Mouse (Mus musculus): ENCODE data around the gene Kcng3. TPM values are rescaled to one million over a fixed set of nuclear protein-coding genes. Genes with fewer than 3 reads are reported as not detected.

Kcng3 gene
- polyA plus RNA-seq, 1 experiment from 2014 or later, result 0.05 TPM

- Histone ChIP-seq H3K4me3 (replicated peaks) (no peak overlapping the region), H3K9ac (replicated peaks) (no peak overlapping the region), H3K27me3 (replicated peaks) (no peaks in the 10 kb centered on the region), H3K4me1 (no peaks in the 10 kb centered on the region), H3K27ac (replicated peaks) (no peak overlapping the region), H3K9me3 (replicated peaks) (no peaks in the 10 kb centered on the region), H3K36me3 (no peaks in the 10 kb centered on the region), H3K4me2 (no peak overlapping the region)
- ATAC-seq (ENCODE audit: low FRiP score), result no peak
- WGBS, result 66% methylated on average over 7 of the region's 7 CpGs
Measured at GRCm38 (mm10) chr17:83650932-83651682, 19.4 kb upstream of the Kcng3 start.

GRCm38 (mm10) chr17:83649986-83650385, 18.3 kb upstream of the Kcng3 start:
- no peaks in the 10 kb centered on the region for H3K9me3 ChIP-seq (replicated peaks)
- no peak overlapping the region for H3K9ac ChIP-seq (replicated peaks)
- WGBS, result 93% methylated on average over 3 of the region's 3 CpGs
- H3K4me3 ChIP-seq (replicated peaks), result no peak overlapping the region
- H3K27me3 ChIP-seq (replicated peaks), result no peaks in the 10 kb centered on the region
- no peaks in the 10 kb centered on the region for H3K4me1 ChIP-seq
- H3K4me2 ChIP-seq, result no peak overlapping the region
- H3K27ac ChIP-seq (replicated peaks), result no peak overlapping the region
- no peak for ATAC-seq (ENCODE audit: low FRiP score)
- no peaks in the 10 kb centered on the region for H3K36me3 ChIP-seq

GRCm38 (mm10) chr17:83647413-83647812, 15.7 kb upstream of the Kcng3 start:
- ATAC-seq (ENCODE audit: low FRiP score), result no peak
- Histone ChIP-seq H3K27ac (replicated peaks) (no peak overlapping the region), H3K4me3 (replicated peaks) (no peak overlapping the region), H3K36me3 (no peaks in the 10 kb centered on the region), H3K9me3 (replicated peaks) (no peaks in the 10 kb centered on the region), H3K4me2 (no peak overlapping the region), H3K9ac (replicated peaks) (no peak overlapping the region), H3K27me3 (replicated peaks) (no peaks in the 10 kb centered on the region), H3K4me1 (no peaks in the 10 kb centered on the region)
- 94% methylated on average over 7 of the region's 7 CpGs for WGBS

- whole genome bisulfite sequencing, result 79% methylated on average over 8 of the region's 8 CpGs
- no peaks in the 10 kb centered on the region for H3K9me3 ChIP-seq (replicated peaks)
- H3K4me2 ChIP-seq, result no peak overlapping the region
- no peak overlapping the region for H3K27ac ChIP-seq (replicated peaks)
- ATAC-seq (ENCODE audit: low FRiP score), result no peak
- no peaks in the 10 kb centered on the region for H3K4me1 ChIP-seq
- no peaks in the 10 kb centered on the region for H3K36me3 ChIP-seq
- H3K4me3 ChIP-seq (replicated peaks), result no peak overlapping the region
- no peaks in the 10 kb centered on the region for H3K27me3 ChIP-seq (replicated peaks)
- H3K9ac ChIP-seq (replicated peaks), result no peak overlapping the region
Measured at GRCm38 (mm10) chr17:83646425-83647163, 14.9 kb upstream of the Kcng3 start.

GRCm38 (mm10) chr17:83645226-83645808, 13.6 kb upstream of the Kcng3 start:
- Histone ChIP-seq H3K4me3 (replicated peaks) (no peak overlapping the region), H3K4me2 (no peak overlapping the region), H3K27me3 (replicated peaks) (no peaks in the 10 kb centered on the region), H3K9me3 (replicated peaks) (no peaks in the 10 kb centered on the region), H3K27ac (replicated peaks) (no peak overlapping the region), H3K9ac (replicated peaks) (no peak overlapping the region), H3K4me1 (no peaks in the 10 kb centered on the region), H3K36me3 (no peaks in the 10 kb centered on the region)
- no peak for ATAC-seq (ENCODE audit: low FRiP score)
- 63% methylated on average over 8 of the region's 9 CpGs for WGBS

- ATAC-seq (ENCODE audit: low FRiP score), result no peak
- Histone ChIP-seq H3K4me3 (replicated peaks) (no peak overlapping the region), H3K4me2 (no peak overlapping the region), H3K36me3 (no peaks in the 10 kb centered on the region), H3K9me3 (replicated peaks) (no peaks in the 10 kb centered on the region), H3K27ac (replicated peaks) (no peak overlapping the region), H3K27me3 (replicated peaks) (peaks cover 9% of the 10 kb centered on the region; the same call in 1 of the 2 replicates), H3K9ac (replicated peaks) (no peak overlapping the region), H3K4me1 (peaks cover 9% of the 10 kb centered on the region)
- WGBS, result 76% methylated on average over 2 of the region's 2 CpGs
Measured at GRCm38 (mm10) chr17:83637393-83637792, 5.7 kb upstream of the Kcng3 start.

GRCm38 (mm10) chr17:83636443-83636842, 4.7 kb upstream of the Kcng3 start:
- no peak for ATAC-seq (ENCODE audit: low FRiP score)
- 88% methylated on average over 7 of the region's 7 CpGs for WGBS

GRCm38 (mm10) chr17:83632653-83633570, 1.2 kb upstream of the Kcng3 start:
- H3K9ac ChIP-seq (replicated peaks), result peak overlapping the region; percentile 49; the same call in 1 of the 2 replicates
- 2% methylated on average over 24 of the region's 24 CpGs for WGBS
- peaks cover 47% of the 10 kb centered on the region for H3K27me3 ChIP-seq (replicated peaks)
- no peak overlapping the region for H3K27ac ChIP-seq (replicated peaks)
- ATAC-seq (ENCODE audit: low FRiP score), result 0 out of 2 replicates have a peak, but pooled peaks have one; percentile 24
- H3K36me3 ChIP-seq, result no peaks in the 10 kb centered on the region
- H3K4me2 ChIP-seq, result peak overlapping the region; percentile 88
- H3K4me1 ChIP-seq, result peaks cover 31% of the 10 kb centered on the region
- no peaks in the 10 kb centered on the region for H3K9me3 ChIP-seq (replicated peaks)
- H3K4me3 ChIP-seq (replicated peaks), result peak overlapping the region; percentile 53

More at GRCm38 (mm10) chr17:83636443-83636842, 4.7 kb upstream of the Kcng3 start:
- H3K27me3 ChIP-seq (replicated peaks), result peaks cover 12% of the 10 kb centered on the region
- H3K9ac ChIP-seq (replicated peaks), result no peak overlapping the region
- H3K9me3 ChIP-seq (replicated peaks), result no peaks in the 10 kb centered on the region
- no peak overlapping the region for H3K4me3 ChIP-seq (replicated peaks)
- H3K27ac ChIP-seq (replicated peaks), result no peak overlapping the region
- H3K4me1 ChIP-seq, result peaks cover 18% of the 10 kb centered on the region
- no peaks in the 10 kb centered on the region for H3K36me3 ChIP-seq
- H3K4me2 ChIP-seq, result no peak overlapping the region

GRCm38 (mm10) chr17:83630787-83631678, 662 bp downstream of the Kcng3 start:
- Histone ChIP-seq H3K4me2 (peak overlapping the region; percentile 88), H3K36me3 (no peaks in the 10 kb centered on the region), H3K27me3 (replicated peaks) (peaks cover 52% of the 10 kb centered on the region), H3K4me1 (peaks cover 31% of the 10 kb centered on the region), H3K27ac (replicated peaks) (no peak overlapping the region), H3K9ac (replicated peaks) (peak overlapping the region; percentile 49; the same call in 1 of the 2 replicates), H3K4me3 (replicated peaks) (peak overlapping the region; percentile 53), H3K9me3 (replicated peaks) (no peaks in the 10 kb centered on the region)
- ATAC-seq (ENCODE audit: low FRiP score), result peak; percentile 32; the same call in 1 of the 2 replicates
- WGBS, result 2% methylated on average over 105 of the region's 109 CpGs

GRCm38 (mm10) chr17:83613907-83614306, 17.8 kb downstream of the Kcng3 start:
- no peaks in the 10 kb centered on the region for H3K9me3 ChIP-seq (replicated peaks)
- no peak for ATAC-seq (ENCODE audit: low FRiP score)
- H3K27ac ChIP-seq (replicated peaks), result peak overlapping the region; percentile 46
- H3K27me3 ChIP-seq (replicated peaks), result no peaks in the 10 kb centered on the region
- WGBS, result 26% methylated on average over 11 of the region's 11 CpGs
- H3K4me2 ChIP-seq, result peak overlapping the region; percentile 47
- no peak overlapping the region; the same call in 1 of the 2 replicates for H3K9ac ChIP-seq (replicated peaks)
- peaks cover 7% of the 10 kb centered on the region; the same call in 1 of the 2 replicates for H3K4me1 ChIP-seq
- peak overlapping the region; percentile 24; the same call in 1 of the 2 replicates for H3K4me3 ChIP-seq (replicated peaks)
- H3K36me3 ChIP-seq, result no peaks in the 10 kb centered on the region
